Mouse (Mus musculus): ENCODE measurements around the gene Tiam1. TPM values are rescaled to one million over a fixed set of nuclear protein-coding genes. Genes with fewer than 3 reads are reported as not detected.

The Tiam1 gene
- polyA plus RNA-seq, 1 experiment from 2014 or later, result 16.4 TPM

DNA sequence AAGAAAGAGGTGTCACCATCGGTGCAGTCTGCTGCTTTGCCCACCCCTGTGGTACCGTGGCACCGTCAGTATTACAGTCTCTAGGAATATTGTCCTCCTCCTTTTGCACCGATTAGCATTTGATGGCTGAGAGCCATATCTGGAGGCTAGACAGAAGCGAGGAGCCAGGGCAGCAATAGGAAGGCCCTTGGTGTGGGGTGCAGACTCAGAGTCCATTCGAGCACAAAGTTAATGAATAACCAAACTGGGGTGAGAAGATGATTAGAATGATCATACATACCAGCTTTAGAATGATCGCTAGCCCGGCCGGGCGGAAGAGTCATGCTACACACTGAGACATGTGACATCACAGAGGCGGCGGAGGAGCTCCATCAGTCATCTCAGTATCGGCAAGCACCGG, 180.7 kb downstream of the Tiam1 start:
- Histone ChIP-seq H3K4me3 (no peak overlapping the region), H3K9me3 (no peaks in the 10 kb centered on the region), H3K27me3 (ENCODE audit: insufficient read depth, poor library complexity, severe bottlenecking) (peaks cover 7% of the 10 kb centered on the region; the same call in 1 of the 2 replicates), H3K27ac (no peak overlapping the region), H3K4me1 (peaks cover 18% of the 10 kb centered on the region), H3K36me3 (0 out of 2 replicates have a peak, but pooled peaks cover 3% of the 10 kb centered on the region)
- WGBS, result 94% methylated on average over 14 of the region's 14 CpGs
- DNase-seq (ENCODE audit: low spot score), result no peak

DNA sequence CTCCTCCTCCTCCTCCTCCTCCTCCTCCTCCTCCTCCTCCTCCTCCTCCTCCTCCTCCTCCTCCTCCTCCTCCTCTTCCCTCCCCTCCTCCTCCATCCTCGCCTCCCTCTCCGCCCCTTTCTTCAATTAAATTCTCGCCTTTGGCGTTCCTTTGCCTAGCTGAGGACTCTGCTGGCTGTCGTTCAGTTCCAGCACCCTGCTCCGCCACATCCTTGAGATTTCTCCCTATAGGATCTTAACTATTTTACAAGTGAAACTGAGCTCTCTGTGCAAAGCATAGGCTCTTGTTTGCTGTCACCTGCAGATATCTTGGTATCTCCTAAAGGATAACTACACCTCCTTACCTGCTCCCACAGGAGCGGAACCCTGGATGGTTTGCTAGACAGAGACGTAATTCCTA, 182.7 kb downstream of the Tiam1 start:
- H3K4me1 ChIP-seq, result peaks cover 23% of the 10 kb centered on the region
- peak overlapping the region; percentile 62 for H3K4me3 ChIP-seq
- no peaks in the 10 kb centered on the region for H3K36me3 ChIP-seq
- no peaks in the 10 kb centered on the region for H3K9me3 ChIP-seq
- H3K27me3 ChIP-seq (ENCODE audit: insufficient read depth, poor library complexity, severe bottlenecking), result peaks cover 7% of the 10 kb centered on the region; the same call in 1 of the 2 replicates
- 0 out of 2 replicates have a peak overlapping the region, but pooled peaks have one; percentile 16 for H3K27ac ChIP-seq
- 22% methylated on average over 6 of the region's 8 CpGs for WGBS
- no peak for DNase-seq (ENCODE audit: low spot score)

DNA sequence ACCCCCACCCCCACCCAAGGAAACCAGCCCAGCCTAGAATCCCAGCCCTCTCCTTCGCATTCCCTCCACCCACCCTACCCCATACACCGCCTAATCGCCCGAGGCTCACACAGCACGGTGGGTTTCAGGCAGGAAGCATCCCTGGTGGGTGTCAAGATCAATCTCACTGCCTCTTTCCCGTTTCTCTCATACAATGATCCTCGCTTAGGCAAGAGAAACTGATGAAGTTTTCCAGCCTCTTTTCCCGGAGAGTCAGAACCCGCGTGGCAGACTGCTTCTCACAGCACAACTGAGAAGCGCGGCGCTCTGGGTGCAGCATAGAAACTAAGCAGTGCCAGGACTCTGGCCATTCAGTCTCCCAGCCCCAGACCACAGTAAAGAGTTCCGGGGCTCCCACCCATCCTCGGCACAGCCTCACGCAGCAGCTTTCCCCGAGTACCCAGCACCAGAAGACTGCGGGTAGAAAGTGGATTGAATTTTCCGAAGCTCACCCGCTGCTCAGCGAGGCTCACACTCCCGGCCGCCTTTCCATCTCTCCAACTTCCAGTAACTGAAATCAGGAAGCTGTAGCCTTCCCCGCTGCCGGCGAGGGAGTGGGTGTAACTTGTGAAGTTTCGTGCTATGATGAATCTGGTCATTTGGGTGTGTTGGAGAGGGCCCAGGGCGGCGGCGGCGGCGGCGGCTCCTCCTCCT, 183.2 kb downstream of the Tiam1 start:
- WGBS, result under 1% methylated on average over 33 of the region's 33 CpGs
- Histone ChIP-seq H3K9me3 (no peaks in the 10 kb centered on the region), H3K27ac (peak overlapping the region; percentile 72)

DNA sequence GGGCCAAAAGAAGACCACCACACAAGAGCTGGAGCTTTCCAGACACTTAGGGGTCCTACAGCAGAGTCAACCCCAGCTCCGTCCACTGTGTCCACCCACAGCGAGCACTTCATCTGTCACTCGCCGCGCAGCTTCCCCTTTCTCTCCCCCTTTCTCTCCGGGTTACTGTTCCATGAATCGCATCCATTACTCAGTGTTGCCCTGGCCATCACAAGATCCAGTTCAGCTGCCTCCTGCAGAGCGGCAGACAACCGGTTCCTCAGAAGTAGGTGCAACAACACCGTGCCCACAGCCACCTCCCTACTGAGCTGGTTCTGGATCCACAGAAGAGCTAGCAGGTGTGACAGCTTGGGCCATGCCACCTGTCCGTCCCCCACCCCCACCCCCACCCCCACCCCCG, 184.6 kb downstream of the Tiam1 start:
- Histone ChIP-seq H3K4me3 (no peak overlapping the region), H3K4me1 (peaks cover 30% of the 10 kb centered on the region), H3K9me3 (no peaks in the 10 kb centered on the region), H3K27me3 (ENCODE audit: insufficient read depth, poor library complexity, severe bottlenecking) (peaks cover 7% of the 10 kb centered on the region; the same call in 1 of the 2 replicates), H3K36me3 (0 out of 2 replicates have a peak, but pooled peaks cover 4% of the 10 kb centered on the region), H3K27ac (no peak overlapping the region)
- DNase-seq (ENCODE audit: low spot score), result no peak
- WGBS, result 28% methylated on average over 12 of the region's 12 CpGs

More for the DNA sequence above, 183.2 kb downstream of the Tiam1 start:
- 0 out of 2 replicates have a peak, but pooled peaks cover 3% of the 10 kb centered on the region for H3K36me3 ChIP-seq
- no peak for DNase-seq (ENCODE audit: low spot score)
- H3K4me1 ChIP-seq, result peaks cover 23% of the 10 kb centered on the region
- H3K27me3 ChIP-seq (ENCODE audit: insufficient read depth, poor library complexity, severe bottlenecking), result peaks cover 7% of the 10 kb centered on the region; the same call in 1 of the 2 replicates
- peak overlapping the region; percentile 62 for H3K4me3 ChIP-seq

DNA sequence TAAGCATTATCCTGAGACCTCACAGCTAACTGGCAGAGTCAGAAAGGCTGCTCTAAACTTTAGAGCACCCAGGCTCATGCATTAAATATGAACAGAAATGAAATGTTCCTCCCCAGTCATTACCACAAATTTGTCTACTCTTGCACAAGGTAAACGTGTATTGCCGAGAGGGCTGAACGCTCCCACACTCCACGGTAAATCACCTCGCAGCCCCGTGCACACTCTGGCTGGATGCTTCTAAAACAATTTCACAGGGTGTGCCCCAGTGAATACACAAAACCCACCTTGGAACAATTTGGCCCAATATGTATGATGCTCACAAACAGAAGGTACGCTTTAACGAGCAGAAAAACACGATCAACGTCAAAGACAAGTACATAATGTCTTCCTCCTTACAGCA, 185.5 kb downstream of the Tiam1 start:
- Histone ChIP-seq H3K9me3 (no peaks in the 10 kb centered on the region), H3K4me1 (peaks cover 34% of the 10 kb centered on the region), H3K27ac (no peak overlapping the region), H3K36me3 (0 out of 2 replicates have a peak, but pooled peaks cover 4% of the 10 kb centered on the region), H3K27me3 (ENCODE audit: insufficient read depth, poor library complexity, severe bottlenecking) (peaks cover 7% of the 10 kb centered on the region; the same call in 1 of the 2 replicates), H3K4me3 (no peak overlapping the region)
- DNase-seq (ENCODE audit: low spot score), result no peak
- 83% methylated on average over 10 of the region's 10 CpGs for WGBS

DNA sequence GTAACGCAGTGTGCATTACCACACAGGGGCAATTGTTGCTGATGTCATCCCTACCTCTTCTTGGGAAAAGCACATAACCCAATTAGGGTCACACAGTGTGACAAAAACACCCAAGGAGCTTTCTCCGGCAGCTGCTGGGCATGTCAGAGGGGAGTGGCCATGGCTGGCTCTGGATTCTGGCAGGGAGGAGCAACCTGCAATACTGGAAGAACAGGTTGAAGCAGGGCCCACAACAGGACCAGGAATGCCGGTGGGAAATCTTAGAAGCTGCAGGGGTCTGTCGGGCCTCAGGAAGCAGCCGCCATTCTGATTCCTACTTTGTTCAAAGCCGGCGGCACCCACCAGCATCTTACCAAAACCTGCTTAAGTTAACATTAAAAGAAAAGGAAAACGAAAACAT, 189.0 kb downstream of the Tiam1 start:
- Histone ChIP-seq H3K27ac (0 out of 2 replicates have a peak overlapping the region, but pooled peaks have one; percentile 4), H3K4me1 (peaks cover 30% of the 10 kb centered on the region), H3K27me3 (ENCODE audit: insufficient read depth, poor library complexity, severe bottlenecking) (peaks cover 7% of the 10 kb centered on the region; the same call in 1 of the 2 replicates), H3K36me3 (0 out of 2 replicates have a peak, but pooled peaks cover 4% of the 10 kb centered on the region), H3K4me3 (no peak overlapping the region), H3K9me3 (no peaks in the 10 kb centered on the region)
- WGBS, result 66% methylated on average over 8 of the region's 8 CpGs
- no peak for DNase-seq (ENCODE audit: low spot score)

DNA sequence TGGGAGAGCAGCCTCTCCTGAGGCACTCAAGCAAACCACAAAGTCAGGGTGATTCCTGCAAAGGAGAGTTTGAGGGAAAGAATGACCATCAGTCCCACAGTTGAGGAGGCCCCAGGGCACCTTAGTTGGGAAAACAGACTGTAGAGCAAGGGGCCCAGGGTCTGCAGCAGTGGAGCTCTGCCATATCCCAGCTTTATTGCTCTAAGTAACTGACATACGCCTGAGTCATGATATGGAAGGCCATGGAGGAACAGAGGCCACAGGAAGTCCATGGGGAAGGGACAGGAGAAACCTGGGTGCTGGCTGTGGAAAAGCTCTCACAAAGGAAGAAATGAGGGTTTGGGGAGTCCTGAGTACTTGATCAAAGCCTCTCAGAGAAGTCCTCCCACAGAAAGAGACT, 189.5 kb downstream of the Tiam1 start:
- Histone ChIP-seq H3K9me3 (no peaks in the 10 kb centered on the region), H3K36me3 (0 out of 2 replicates have a peak, but pooled peaks cover 4% of the 10 kb centered on the region), H3K4me1 (peaks cover 26% of the 10 kb centered on the region), H3K27ac (peak overlapping the region; percentile 4; the same call in 1 of the 2 replicates), H3K4me3 (no peak overlapping the region), H3K27me3 (ENCODE audit: insufficient read depth, poor library complexity, severe bottlenecking) (peaks cover 3% of the 10 kb centered on the region; the same call in 1 of the 2 replicates)
- DNase-seq (ENCODE audit: low spot score), result no peak
- WGBS, result 73% methylated on average over 1 of the region's 1 CpGs

DNA sequence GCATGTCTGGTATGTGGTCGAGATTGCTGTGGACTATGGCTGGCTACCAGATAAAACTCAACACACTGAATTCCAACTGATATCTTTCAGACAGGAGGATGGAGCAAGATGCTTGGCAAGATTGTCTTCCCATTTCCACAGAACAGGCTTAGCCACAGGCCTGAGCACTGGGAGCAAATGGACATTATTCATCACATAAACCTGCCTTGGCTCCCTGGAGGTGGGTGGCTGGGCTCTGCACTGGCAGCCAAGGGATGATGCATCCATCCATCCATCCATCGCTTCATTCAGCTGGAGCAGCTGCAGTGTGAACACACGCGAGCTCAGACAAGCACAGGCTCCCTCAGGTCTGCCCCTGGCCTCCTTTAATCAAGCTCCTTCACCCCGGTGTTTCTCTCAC, 190.7 kb downstream of the Tiam1 start:
- no peak for DNase-seq (ENCODE audit: low spot score)
- Histone ChIP-seq H3K9me3 (no peaks in the 10 kb centered on the region), H3K27ac (no peak overlapping the region), H3K4me1 (peaks cover 21% of the 10 kb centered on the region), H3K36me3 (0 out of 2 replicates have a peak, but pooled peaks cover 4% of the 10 kb centered on the region), H3K27me3 (ENCODE audit: insufficient read depth, poor library complexity, severe bottlenecking) (no peaks in the 10 kb centered on the region), H3K4me3 (no peak overlapping the region)
- WGBS, result 75% methylated on average over 5 of the region's 5 CpGs

DNA sequence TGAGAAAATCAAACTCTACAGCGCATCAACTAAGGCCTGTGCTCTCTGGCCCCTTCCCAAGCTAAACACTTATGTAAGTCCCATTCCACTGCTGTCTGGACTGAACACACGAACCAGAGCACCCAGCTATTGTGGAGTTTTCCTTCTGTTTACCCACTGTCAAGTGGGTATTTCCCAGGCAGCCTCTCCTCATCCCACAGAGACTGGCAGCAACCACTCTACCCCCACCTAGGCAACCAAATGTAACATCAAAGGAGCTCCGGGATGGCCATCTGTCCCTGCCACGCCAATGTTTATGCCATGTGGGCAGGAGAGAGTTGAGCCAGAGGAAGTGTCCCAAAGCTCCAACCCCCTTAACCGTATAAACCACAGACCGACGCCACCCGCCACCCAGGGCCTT, 192.8 kb downstream of the Tiam1 start:
- 76% methylated on average over 8 of the region's 8 CpGs for WGBS
- Histone ChIP-seq H3K4me3 (no peak overlapping the region), H3K27ac (no peak overlapping the region), H3K27me3 (ENCODE audit: insufficient read depth, poor library complexity, severe bottlenecking) (no peaks in the 10 kb centered on the region), H3K9me3 (no peaks in the 10 kb centered on the region), H3K36me3 (0 out of 2 replicates have a peak, but pooled peaks cover 4% of the 10 kb centered on the region), H3K4me1 (peaks cover 18% of the 10 kb centered on the region)
- no peak for DNase-seq (ENCODE audit: low spot score)

DNA sequence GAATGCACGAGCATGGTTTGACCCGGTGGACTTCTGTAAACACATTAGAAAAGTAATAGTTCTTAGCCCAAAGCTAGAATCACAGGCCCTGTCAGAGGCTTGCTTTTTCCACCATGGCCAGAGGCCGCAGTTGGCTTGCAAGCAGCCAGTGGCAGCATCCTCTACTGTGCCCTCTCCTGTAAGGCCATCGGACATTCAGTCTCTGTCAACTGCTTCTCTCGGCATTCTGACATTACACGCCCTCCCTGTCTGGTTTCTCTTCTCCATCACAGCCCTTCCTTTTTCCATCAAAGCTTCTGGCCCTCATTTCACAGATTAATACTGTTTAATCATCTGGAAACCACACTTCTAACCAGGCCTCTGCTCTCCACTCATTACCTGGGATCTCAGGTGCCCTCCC, 193.3 kb downstream of the Tiam1 start:
- Histone ChIP-seq H3K27ac (no peak overlapping the region), H3K27me3 (ENCODE audit: insufficient read depth, poor library complexity, severe bottlenecking) (no peaks in the 10 kb centered on the region), H3K36me3 (0 out of 2 replicates have a peak, but pooled peaks cover under 1% of the 10 kb centered on the region), H3K9me3 (no peaks in the 10 kb centered on the region), H3K4me3 (no peak overlapping the region), H3K4me1 (peaks cover 22% of the 10 kb centered on the region)
- WGBS, result 76% methylated on average over 6 of the region's 6 CpGs
- no peak for DNase-seq (ENCODE audit: low spot score)

DNA sequence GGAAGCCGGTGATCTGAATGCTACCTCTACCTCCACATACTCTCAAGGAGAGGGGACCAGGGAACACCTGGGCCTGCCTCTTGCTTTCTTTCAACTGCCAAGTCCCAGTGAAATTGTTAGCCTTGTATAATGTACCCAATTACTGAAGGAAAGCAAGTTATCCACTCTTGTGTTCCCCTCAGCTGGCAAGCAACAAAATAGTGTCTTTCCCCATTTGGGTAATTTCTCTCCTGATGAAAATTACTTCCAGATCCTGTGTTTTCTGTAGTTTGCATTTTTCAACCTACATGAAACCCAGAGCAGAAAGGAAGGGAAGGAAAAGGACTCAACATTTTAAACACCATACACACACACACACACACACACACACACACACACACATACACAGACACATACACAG, 195.5 kb downstream of the Tiam1 start:
- Histone ChIP-seq H3K9me3 (no peaks in the 10 kb centered on the region), H3K27me3 (ENCODE audit: insufficient read depth, poor library complexity, severe bottlenecking) (no peaks in the 10 kb centered on the region), H3K27ac (no peak overlapping the region), H3K4me1 (peaks cover 33% of the 10 kb centered on the region), H3K4me3 (no peak overlapping the region), H3K36me3 (no peaks in the 10 kb centered on the region)
- DNase-seq (ENCODE audit: low spot score), result no peak
- 90% methylated on average over 1 of the region's 1 CpGs for WGBS

DNA sequence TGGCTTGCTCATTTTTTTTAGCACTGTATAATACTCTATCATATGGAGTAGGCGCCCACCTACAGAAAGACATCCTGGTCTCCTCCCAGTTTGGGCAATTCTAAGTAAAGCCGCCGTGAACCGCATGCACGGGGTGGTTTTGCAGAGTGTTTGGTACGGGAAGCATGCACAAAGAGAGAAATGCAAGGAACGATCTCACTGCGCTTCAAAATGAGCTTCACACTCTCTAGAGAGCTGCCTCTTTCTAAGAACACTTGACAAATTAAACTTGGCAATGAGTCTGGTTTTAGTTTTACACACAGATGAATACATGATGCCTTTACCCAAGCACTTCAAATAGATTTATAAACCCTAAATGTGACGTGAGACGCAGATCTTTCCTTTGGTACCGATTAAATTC, 196.8 kb downstream of the Tiam1 start:
- no peak for DNase-seq (ENCODE audit: low spot score)
- Histone ChIP-seq H3K4me1 (peaks cover 35% of the 10 kb centered on the region), H3K27ac (no peak overlapping the region), H3K9me3 (no peaks in the 10 kb centered on the region), H3K27me3 (ENCODE audit: insufficient read depth, poor library complexity, severe bottlenecking) (no peaks in the 10 kb centered on the region), H3K36me3 (no peaks in the 10 kb centered on the region), H3K4me3 (no peak overlapping the region)
- WGBS, result 91% methylated on average over 11 of the region's 11 CpGs

DNA sequence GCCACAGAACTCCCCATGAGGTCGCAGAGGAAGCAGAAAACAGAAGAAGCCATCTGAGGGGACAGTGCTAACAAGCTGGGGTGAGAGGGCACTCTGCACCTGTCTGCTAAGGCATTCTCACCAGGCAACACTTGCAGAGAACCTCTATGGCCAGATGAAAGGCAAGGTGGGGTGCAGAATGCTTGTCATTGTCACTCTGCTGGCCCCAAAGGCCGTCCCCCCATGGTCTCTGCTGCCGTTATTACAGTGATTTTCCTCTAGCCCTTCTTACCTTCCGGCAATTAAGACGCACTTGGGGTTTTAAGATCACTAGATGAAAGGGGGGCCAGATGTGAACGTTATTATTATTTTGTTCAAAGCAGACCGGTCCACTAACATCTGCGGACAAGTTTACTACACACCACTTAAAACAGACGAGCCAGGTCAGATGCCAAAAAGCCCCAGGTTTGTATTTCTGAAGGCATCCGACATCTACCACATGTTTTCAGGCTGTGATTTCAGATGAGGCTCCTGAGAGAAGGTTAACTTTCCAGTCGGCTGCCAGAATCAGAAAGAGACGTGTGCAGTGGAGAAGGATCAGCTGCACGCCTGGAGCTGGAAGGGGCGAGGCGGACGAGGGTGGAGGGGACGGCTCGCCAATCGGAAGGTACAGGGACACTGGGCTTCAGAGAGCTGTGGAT, 198.8 kb downstream of the Tiam1 start:
- Histone ChIP-seq H3K9me3 (no peaks in the 10 kb centered on the region), H3K4me1 (peaks cover 28% of the 10 kb centered on the region), H3K27me3 (ENCODE audit: insufficient read depth, poor library complexity, severe bottlenecking) (no peaks in the 10 kb centered on the region), H3K4me3 (no peak overlapping the region), H3K36me3 (no peaks in the 10 kb centered on the region; the same call in 1 of the 2 replicates), H3K27ac (no peak overlapping the region)
- WGBS, result 75% methylated on average over 19 of the region's 19 CpGs
- no peak for DNase-seq (ENCODE audit: low spot score)

Data from heart, embryonic 10.5 days (tissue).